In genomic region chr12:17267316-17267715, GRCm38 (mm10) we compare ENCODE assay signal across 7 mouse cellular contexts. TPM values are rescaled to one million over a fixed set of nuclear protein-coding genes. Genes with fewer than 3 reads are reported as not detected.
A peak's percentile ranks its signal among the peaks of the same experiment; 100 is the strongest.
DNase-seq lines count a peak whose midpoint lies in the region; ATAC-seq and TF ChIP-seq lines count a peak whose summit lies in the region.

No protein-coding gene starts in this region.

- H3K4me1 ChIP-seq in hindbrain, embryonic 10.5 days (replicated peaks), result peaks cover 24% of the 10 kb centered on the region
- peaks cover 5% of the 10 kb centered on the region for H3K4me1 ChIP-seq in liver, embryonic 11.5 days (replicated peaks; ENCODE audit: control insufficient read depth, insufficient read depth, low read length)

- intact Hi-C loops in left cerebral cortex, postnatal 25 days (cut with DNase I), result no loop called here
- intact Hi-C loops in left cerebral cortex, postnatal 36 days (cut with DNase I), result loop anchor here (5.0 kb wide), 1 partner anchor 455 kb away; the partner anchor contains the start of gene E2f6

- peak; percentile 35 to 67 for DNase-seq in left cerebral cortex, postnatal 25 days (ENCODE audit: low spot score in 2 of 2)
- DNase-seq in left cerebral cortex, postnatal 36 days (ENCODE audit: low spot score in 2 of 2), result no peak
- peak; percentile 88 for DNase-seq in brain, embryonic 14.5 days (ENCODE audit: low read depth)
- DNase-seq in hindbrain, embryonic 10.5 days (ENCODE audit: low spot score), result no peak
- no peak for DNase-seq in liver, embryonic 11.5 days (ENCODE audit: low spot score)
- DNase-seq in telencephalon, adult 2 months (ENCODE audit: low read depth, low spot score), result peak; percentile 57
- DNase-seq in testis, postnatal 10 days (ENCODE audit: low spot score), result no peak

- no peak for ATAC-seq in liver, embryonic 11.5 days (replicated peaks; ENCODE audit: low FRiP score)

- 18% methylated on average over 4 of the region's 4 CpGs for WGBS in hindbrain, embryonic 10.5 days
- WGBS in liver, embryonic 11.5 days, result 11% methylated on average over 4 of the region's 4 CpGs

- H3K27ac ChIP-seq in hindbrain, embryonic 10.5 days, result peak overlapping the region; percentile 93
- H3K27ac ChIP-seq in liver, embryonic 11.5 days (ENCODE audit: low read depth, low read length), result 0 out of 2 replicates have a peak overlapping the region, but pooled peaks have one; percentile 49

- no peaks in the 10 kb centered on the region for H3K9me3 ChIP-seq in hindbrain, embryonic 10.5 days
- no peaks in the 10 kb centered on the region for H3K9me3 ChIP-seq in liver, embryonic 11.5 days (ENCODE audit: control insufficient read depth, low read length)

- H3K9ac ChIP-seq in liver, embryonic 11.5 days (ENCODE audit: low read depth, low read length), result peak overlapping the region; percentile 92

- TF ChIP-seq CTCF in brain, embryonic 14.5 days (IDR thresholded peaks at IDR 0.05; ENCODE audit: borderline replicate concordance, extremely low read depth, insufficient read depth, insufficient read length), result no peak

- TF ChIP-seq POLR2A in brain, embryonic 14.5 days (IDR thresholded peaks at IDR 0.05; ENCODE audit: borderline replicate concordance, extremely low read depth, insufficient read depth, insufficient read length, poor library complexity, severe bottlenecking), result no peak

- no peaks in the 10 kb centered on the region for H3K27me3 ChIP-seq in hindbrain, embryonic 10.5 days (ENCODE audit: insufficient read depth, poor library complexity, severe bottlenecking)
- H3K27me3 ChIP-seq in liver, embryonic 11.5 days (replicated peaks; ENCODE audit: control insufficient read depth, insufficient read depth, low read length), result no peaks in the 10 kb centered on the region

- peak overlapping the region; percentile 84 for H3K4me2 ChIP-seq in liver, embryonic 11.5 days

- peak overlapping the region; percentile 74 for H3K4me3 ChIP-seq in hindbrain, embryonic 10.5 days
- H3K4me3 ChIP-seq in liver, embryonic 11.5 days (ENCODE audit: low read depth, low read length), result peak overlapping the region; percentile 90

- H3K36me3 ChIP-seq in hindbrain, embryonic 10.5 days, result peaks cover 43% of the 10 kb centered on the region
- H3K36me3 ChIP-seq in liver, embryonic 11.5 days (ENCODE audit: control insufficient read depth, insufficient read depth, low read length), result peaks cover 23% of the 10 kb centered on the region

RNA-seq across cellular contexts. Expression of gene Pdia6, which starts 1.0 kb away (rescaled TPM):
- total RNA-seq in left cerebral cortex, postnatal 25 days (2021), result 100 to 1,000 TPM; 149 to 160 TPM
- 100 to 1,000 TPM; 104 to 150 TPM for total RNA-seq in left cerebral cortex, postnatal 36 days (2021)
- polyA plus RNA-seq in brain, embryonic 14.5 days (2012; rRNA removed), result 178 and 194 TPM in 2 replicates
- 501 and 623 TPM in 2 replicates for polyA plus RNA-seq in hindbrain, embryonic 10.5 days (2016; fragmentation: Nextera tagmentation; extraction: Ambion mirVana)
- 476 and 508 TPM in 2 replicates for polyA plus RNA-seq in liver, embryonic 11.5 days (2014; fragmentation: Nextera tagmentation; extraction: Ambion mirVana)

Comparison
In these comparisons a context has a peak if more than half of its experiments do, and no peak if none do; other contexts are left out.
1. DNase-seq: peak in left cerebral cortex, postnatal 25 days (2 of 2), brain, embryonic 14.5 days (single experiment) and telencephalon, adult 2 months (single experiment); none in left cerebral cortex, postnatal 36 days (0 of 2), hindbrain, embryonic 10.5 days (single experiment), liver, embryonic 11.5 days (single experiment) and testis, postnatal 10 days (single experiment).